Mouse (Mus musculus) erythroblast, adult 5-6 weeks (primary cell): ENCODE results near the gene Ints6l. TPM values are rescaled to one million over a fixed set of nuclear protein-coding genes. Genes with fewer than 3 reads are reported as not detected.
"Not testable (repeated sequence)": the region's sequence is repeated elsewhere in the genome, so short reads cannot be mapped to it uniquely, and the experiment has no call there.

Experiments
- ATAC-seq: replicated peaks from 2 replicates; pipeline ENCODE4 v1.8.0; 2016; ENCODE audit warnings: moderate number of reproducible peaks, mild to moderate bottlenecking, moderate TSS enrichment, inconsistent platforms; ENCODE audit not compliant: poor library complexity, low FRiP score, severe bottlenecking
- total RNA-seq, 2 experiments: library from RNA; stranded (forward) in 1 of 2; stranded (reverse) in 1 of 2; fragments of 150-400 nt in 1 of 2; fragments of 200-764, 138-1000 nt in 1 of 2; gene quantifications; 2 replicates each; pipeline versions ENCODE4 v1.2.3 to v1.2.4; 2015 to 2017; ENCODE audit warnings: low replicate concordance in 2 of 2

The Ints6l gene
- total RNA-seq, 2 experiments from 2014 or later = 177 to 283 TPM

DNA sequence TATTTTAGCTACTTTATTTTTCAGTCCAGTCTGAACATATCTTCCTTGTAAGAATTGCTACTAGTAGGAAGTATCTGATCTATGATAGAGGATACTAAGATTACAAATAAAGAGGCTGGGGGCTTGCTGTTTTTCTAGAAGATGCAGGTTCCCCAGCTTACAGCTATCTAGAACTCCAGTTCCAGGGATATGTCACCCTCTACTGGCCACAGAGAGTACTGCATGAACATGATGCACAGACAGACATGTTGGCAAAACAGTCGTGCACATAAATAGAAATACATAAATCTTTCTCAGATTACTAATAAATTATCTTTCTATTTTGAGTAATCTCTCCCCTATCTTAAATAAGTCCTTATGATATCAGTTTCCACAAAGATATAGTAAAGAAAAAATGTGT, 35.1 kb downstream of the Ints6l start:
- peak; percentile 79; the same call in 1 of the 2 replicates for ATAC-seq

DNA sequence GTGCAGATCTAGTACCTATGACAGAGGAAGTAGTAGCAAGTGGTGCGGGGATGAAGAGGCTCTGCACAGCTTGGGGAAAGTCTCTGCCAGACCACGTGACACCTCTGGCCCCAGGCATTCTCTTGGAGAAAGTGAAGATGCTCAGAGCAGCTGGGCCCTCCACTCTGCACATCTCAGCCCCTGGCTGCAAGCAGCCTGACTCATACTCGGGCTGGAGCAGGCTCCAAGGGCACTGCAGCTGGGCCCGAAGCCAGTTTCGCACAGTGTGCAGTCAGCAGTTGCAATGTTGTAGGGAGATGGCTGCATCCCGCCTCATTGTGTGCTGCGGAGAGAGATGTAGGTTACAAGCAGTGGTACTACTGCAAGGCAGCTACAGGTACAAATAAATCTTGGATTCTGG, 42.6 kb downstream of the Ints6l start:
- ATAC-seq = no peak

DNA sequence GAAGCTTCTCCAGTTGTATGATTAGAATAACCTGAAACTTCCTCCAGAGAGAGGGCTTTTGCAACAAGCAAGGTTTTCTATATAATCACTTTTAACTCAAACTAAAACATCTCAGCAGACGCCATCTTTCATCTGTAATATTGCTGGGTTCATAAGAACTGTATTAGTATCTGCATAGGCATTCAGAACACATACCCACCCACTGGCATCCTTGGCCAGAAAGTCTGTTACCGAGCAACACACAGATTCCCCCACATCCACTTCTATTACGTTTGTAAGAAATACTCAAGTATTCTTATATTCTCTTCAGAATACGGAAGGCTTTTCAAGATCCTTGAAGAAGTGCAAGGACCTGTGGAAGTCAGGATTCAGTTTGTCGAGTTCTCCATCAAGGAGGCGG, 69.8 kb downstream of the Ints6l start, which contains the start of gene Gm10477:
Gene Gm10477 (plus strand): TSS at position 301 of the 400 bp plus-strand sequence.
- ATAC-seq = not testable (repeated sequence)

DNA sequence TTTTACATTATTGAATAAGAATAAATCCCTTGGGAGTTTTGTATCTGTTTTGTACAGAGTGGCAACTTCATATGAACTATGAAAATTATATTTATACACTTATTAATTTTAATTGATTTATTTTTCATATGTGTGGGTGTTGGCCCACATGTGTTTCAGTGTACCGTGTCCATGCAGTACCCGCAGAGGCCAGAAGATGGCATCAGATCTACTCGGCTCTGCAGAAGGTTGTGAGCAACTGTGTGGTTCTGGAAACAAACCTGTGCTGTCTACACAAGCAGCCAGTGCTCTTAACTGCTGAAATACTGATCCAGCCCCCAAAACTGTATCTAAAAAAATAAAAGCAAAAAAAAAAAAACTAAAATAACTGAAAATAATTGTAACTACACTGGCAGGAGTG, 76.6 kb downstream of the Ints6l start:
- ATAC-seq = no peak

DNA sequence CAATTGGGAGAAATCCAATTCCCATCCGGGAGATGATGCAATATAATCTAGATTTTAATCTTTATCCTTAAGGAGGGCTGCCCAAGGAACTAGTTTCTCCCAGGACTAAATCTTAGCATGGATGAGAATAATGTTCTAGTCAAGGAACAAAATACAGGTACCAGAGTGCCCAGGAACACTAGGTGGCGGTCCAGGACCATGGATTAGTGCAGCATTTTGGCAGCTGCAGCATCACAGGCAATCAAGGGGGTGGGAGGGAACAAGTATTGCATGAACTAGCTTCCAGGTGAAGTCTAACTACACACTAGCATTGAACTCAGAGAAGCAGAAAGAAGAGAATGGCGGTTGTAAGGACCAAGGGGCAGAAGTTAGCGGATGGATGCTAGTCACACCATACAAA, 82.5 kb downstream of the Ints6l start:
- ATAC-seq = no peak

DNA sequence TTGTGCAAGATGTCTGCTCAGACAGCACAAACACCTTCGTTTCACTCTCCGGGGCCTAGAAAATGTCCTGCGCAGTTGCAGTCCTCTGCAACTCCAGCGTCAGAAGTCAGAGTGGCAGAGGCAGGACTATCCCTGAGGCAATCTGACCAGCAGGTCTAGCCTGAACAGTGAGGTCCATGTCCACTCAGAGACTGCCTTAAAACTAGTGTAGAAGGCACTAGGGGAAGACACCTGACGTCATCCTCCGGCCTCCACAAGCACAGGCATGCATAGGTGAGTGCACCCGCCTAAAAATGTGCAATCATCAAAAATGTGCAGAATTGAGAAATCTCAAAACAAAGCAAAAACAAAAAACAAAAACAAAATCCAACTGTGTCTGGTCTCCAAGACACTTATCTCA, 94.8 kb downstream of the Ints6l start, which contains the start of gene Gm648:
Gene Gm648 (minus strand): TSS at position 101 of the 400 bp plus-strand sequence.
- ATAC-seq = no peak

DNA sequence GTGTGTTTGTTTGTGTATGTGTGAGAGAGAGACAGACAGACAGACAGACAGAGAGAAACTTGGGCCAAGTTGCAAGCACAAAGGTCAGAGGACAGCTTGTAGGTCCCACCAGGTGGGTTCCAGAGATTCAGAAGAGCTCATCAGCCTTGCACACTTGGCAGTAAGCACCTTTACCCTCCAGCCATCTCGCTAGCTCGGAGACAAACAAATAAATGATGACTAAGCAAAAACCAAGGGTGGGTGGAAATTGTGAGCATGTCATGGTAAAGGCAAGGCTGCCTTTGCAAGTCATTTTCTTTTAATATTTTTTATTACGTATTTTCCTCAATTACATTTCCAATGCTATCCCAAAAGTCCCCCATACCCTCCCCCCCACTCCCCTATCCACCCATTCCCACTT, 98.9 kb downstream of the Ints6l start:
- no peak for ATAC-seq

Other genes with a start within 250 kb of the Ints6l start
- gene Gm773, start 242.0 kb upstream of the Ints6l start, total RNA-seq (2015; ENCODE audit: low replicate concordance) = not detected in 2 replicates
- not detected in 2 replicates for gene Gm773, start 242.0 kb upstream of the Ints6l start, total RNA-seq (2017; ENCODE audit: low replicate concordance)
- gene Zfp449, start 108.5 kb upstream of the Ints6l start, total RNA-seq (2015; ENCODE audit: low replicate concordance) = 0.42 TPM in 1 of 2 replicates, not detected in the other
- 0.17 TPM in 1 of 2 replicates, not detected in the other for gene Zfp449, start 108.5 kb upstream of the Ints6l start, total RNA-seq (2017; ENCODE audit: low replicate concordance)
- gene Smim10l2a, start 80.3 kb upstream of the Ints6l start, total RNA-seq (2015; ENCODE audit: low replicate concordance) = not detected in 2 replicates
- not detected in 2 replicates for gene Smim10l2a, start 80.3 kb upstream of the Ints6l start, total RNA-seq (2017; ENCODE audit: low replicate concordance)
- not detected in 2 replicates for gene Gm2174, start 6.9 kb upstream of the Ints6l start, total RNA-seq (2015; ENCODE audit: low replicate concordance)
- gene Gm2174, start 6.9 kb upstream of the Ints6l start, total RNA-seq (2017; ENCODE audit: low replicate concordance) = 12.1 TPM in 1 of 2 replicates, not detected in the other
- not detected in 2 replicates for gene Gm10477, start 69.9 kb downstream of the Ints6l start, total RNA-seq (2015; ENCODE audit: low replicate concordance)
- 44.9 TPM in 1 of 2 replicates, not detected in the other for gene Gm10477, start 69.9 kb downstream of the Ints6l start, total RNA-seq (2017; ENCODE audit: low replicate concordance)
- not detected in 2 replicates for gene Gm648, start 94.7 kb downstream of the Ints6l start, total RNA-seq (2015; ENCODE audit: low replicate concordance)
- 0.84 TPM in 1 of 2 replicates, not detected in the other for gene Gm648, start 94.7 kb downstream of the Ints6l start, total RNA-seq (2017; ENCODE audit: low replicate concordance)
- 6.5 and 10.9 TPM in 2 replicates for gene Mmgt1, start 143.2 kb downstream of the Ints6l start, total RNA-seq (2015; ENCODE audit: low replicate concordance)
- gene Mmgt1, start 143.2 kb downstream of the Ints6l start, total RNA-seq (2017; ENCODE audit: low replicate concordance) = 5.9 and 6.8 TPM in 2 replicates
- 2.9 and 7.7 TPM in 2 replicates for gene Slc9a6, start 154.9 kb downstream of the Ints6l start, total RNA-seq (2015; ENCODE audit: low replicate concordance)
- 1.4 and 1.9 TPM in 2 replicates for gene Slc9a6, start 154.9 kb downstream of the Ints6l start, total RNA-seq (2017; ENCODE audit: low replicate concordance)